22 mouse cellular contexts compared by ENCODE assay signal in genomic region chr16:30179504-30179976, GRCm38 (mm10).
A peak's percentile ranks its signal among the peaks of the same experiment; 100 is the strongest.
DNase-seq lines count a peak whose midpoint lies in the region; ATAC-seq and TF ChIP-seq lines count a peak whose summit lies in the region.
"Had no signal": no experiment of that assay in that cellular context is flagged by ENCODE, and none has a peak within 500 bp of the region (broad histone marks: within the 10 kb centered on the region; RNA-seq: fewer than 3 reads in every experiment).

No protein-coding gene starts in this region.

- intact Hi-C loops in heart, postnatal 14 days (cut with DNase I) = no loop called here

- H3K4me1 ChIP-seq in liver, embryonic 14.5 days (replicated peaks; ENCODE audit: control insufficient read depth in 2 of 2, insufficient read depth in 2 of 2, low read length in 1 of 2) = peaks cover 0 to 27% of the 10 kb centered on the region in 2 experiments; a peak in 2 of 4 replicates

- TF ChIP-seq CTCF in liver, embryonic 14.5 days (IDR thresholded peaks at IDR 0.05; ENCODE audit: low read depth) = no peak

- no peak overlapping the region for H3K9ac ChIP-seq in liver, embryonic 14.5 days (replicated peaks)
- H3K9ac ChIP-seq: hindbrain, embryonic 13.5 days; intestine, embryonic 15.5 days; limb, embryonic 12.5 days; neural tube, embryonic 12.5 days had no signal

- H3K4me2 ChIP-seq in liver, embryonic 14.5 days (ENCODE audit: low read depth) = no peak overlapping the region
- H3K4me2 ChIP-seq: hindbrain, embryonic 13.5 days; intestine, embryonic 15.5 days; limb, embryonic 12.5 days; midbrain, embryonic 11.5 days; neural tube, embryonic 12.5 days had no signal

- no peaks in the 10 kb centered on the region for H3K9me3 ChIP-seq in liver, embryonic 14.5 days (ENCODE audit: control insufficient read depth, low read length)
- H3K9me3 ChIP-seq: hindbrain, embryonic 13.5 days; intestine, embryonic 15.5 days; limb, embryonic 12.5 days; neural tube, embryonic 12.5 days had no signal

- peak; percentile 68 for ATAC-seq in common myeloid progenitor, adult 5-6 weeks (replicated peaks; ENCODE audit: low read depth, poor library complexity, severe bottlenecking)
- ATAC-seq in liver, embryonic 14.5 days (ENCODE audit: insufficient read depth) = peak; percentile 50
- ATAC-seq: CD4-positive, CD25-positive, alpha-beta regulatory T cell, adult 4 months; forebrain, embryonic 14.5 days; intestine, embryonic 15.5 days had no signal

- no peaks in the 10 kb centered on the region for H3K36me3 ChIP-seq in liver, embryonic 14.5 days (replicated peaks; ENCODE audit: control insufficient read depth, insufficient read depth, low read depth)
- H3K36me3 ChIP-seq: hindbrain, embryonic 13.5 days; intestine, embryonic 15.5 days; limb, embryonic 12.5 days; neural tube, embryonic 12.5 days had no signal

- H3K27ac ChIP-seq in liver, embryonic 14.5 days = no peak overlapping the region
- H3K27ac ChIP-seq: hindbrain, embryonic 13.5 days; intestine, embryonic 15.5 days; limb, embryonic 12.5 days; neural tube, embryonic 12.5 days had no signal

- DNase-seq in thymus, postnatal 14 days = peak; percentile 50
- no peak for DNase-seq in thymus, adult 18-20 months
- no peak for DNase-seq in liver, embryonic 14.5 days (ENCODE audit: low read depth in 3 of 3, low spot score in 3 of 3)
- peak; percentile 57 for DNase-seq in thymus, postnatal 4 days
- DNase-seq in embryo, embryonic 9.5 days (ENCODE audit: extremely low spot score) = no peak
- DNase-seq in heart, postnatal 14 days = no peak
- DNase-seq: adrenal gland, postnatal 36 days; cerebellum, adult 2 months; cerebellum, postnatal 36 days; gastrocnemius, postnatal 25 days; kidney, adult 9 months; kidney, postnatal 4 days; layer of hippocampus, adult 9-11 months; lung, adult 2 months had no signal

- no peaks in the 10 kb centered on the region for H3K27me3 ChIP-seq in liver, embryonic 14.5 days (ENCODE audit: control insufficient read depth, insufficient read depth, low read length)
- H3K27me3 ChIP-seq: intestine, embryonic 15.5 days had no signal

- no peak overlapping the region for H3K4me3 ChIP-seq in liver, embryonic 14.5 days (ENCODE audit: insufficient read depth in 1 of 2, low read depth in 2 of 2, low read length in 2 of 2)
- H3K4me3 ChIP-seq: hindbrain, embryonic 13.5 days; intestine, embryonic 15.5 days; limb, embryonic 12.5 days; neural tube, embryonic 12.5 days had no signal

- TF ChIP-seq EP300 in liver, embryonic 14.5 days (IDR thresholded peaks at IDR 0.05; ENCODE audit: low read depth) = peak; percentile 26; the same call in 1 of the 2 replicates

- WGBS in liver, embryonic 14.5 days (ENCODE audit: insufficient replicate concordance) = 3% methylated on average over 5 of the region's 5 CpGs

Comparison
In these comparisons a context has a peak if more than half of its experiments do, and no peak if none do; other contexts are left out.
1. DNase-seq: peak in thymus, postnatal 14 days (single experiment) and thymus, postnatal 4 days (single experiment); none in thymus, adult 18-20 months (0 of 2), liver, embryonic 14.5 days (0 of 3), embryo, embryonic 9.5 days (single experiment) and heart, postnatal 14 days (0 of 2).